Mouse (Mus musculus): ENCODE measurements around the gene St8sia2. TPM values are rescaled to one million over a fixed set of nuclear protein-coding genes. Genes with fewer than 3 reads are reported as not detected.

The St8sia2 gene
- polyA plus RNA-seq (2012; rRNA removed) = 0.24 and 0.31 TPM in 2 replicates

DNA sequence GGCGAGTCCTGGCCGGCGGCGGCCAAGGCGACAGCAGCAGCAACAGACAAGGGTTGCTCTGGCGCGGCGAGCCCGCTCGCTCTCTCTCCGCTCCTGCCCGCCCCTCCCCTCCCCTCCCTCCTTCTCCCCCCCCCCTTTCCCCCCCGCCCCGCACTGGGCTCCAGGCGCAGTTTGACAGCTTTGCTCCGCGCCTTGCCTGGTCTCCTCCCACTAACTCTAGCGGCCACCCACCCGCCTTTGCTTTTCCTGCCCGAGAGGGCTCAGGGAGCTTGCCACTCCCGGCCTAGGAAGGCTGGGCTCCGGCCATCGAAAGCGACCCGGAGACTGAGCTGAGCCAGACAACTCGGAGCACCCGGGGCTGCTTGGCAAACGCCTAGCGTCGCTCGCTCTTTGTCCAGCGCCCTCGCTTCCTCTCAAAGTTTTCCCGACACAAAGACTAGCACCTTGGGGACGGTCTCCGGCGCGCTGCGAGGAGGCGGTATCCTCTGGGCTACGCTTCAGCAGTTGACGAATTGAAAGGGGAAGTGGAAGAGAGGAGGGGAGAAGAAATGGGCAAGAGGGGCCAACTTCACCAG is at the start of gene St8sia2:
Gene St8sia2 (minus strand): TSS at position 90 of the 575 bp plus-strand sequence.
- WGBS = 2% methylated on average over 29 of the region's 42 CpGs
- H3K4me1 ChIP-seq (ENCODE audit: control insufficient read depth, insufficient read depth, low read length) = no peaks in the 10 kb centered on the region
- H3K27me3 ChIP-seq (replicated peaks; ENCODE audit: control insufficient read depth, insufficient read depth, low read length) = peaks cover 2% of the 10 kb centered on the region; the same call in 1 of the 2 replicates
- TF ChIP-seq CTCF (conservative IDR thresholded peaks at IDR 0.05; ENCODE audit: insufficient read depth, insufficient read length, low read depth, low read length) (no peak), POLR2A (IDR thresholded peaks at IDR 0.05; ENCODE audit: low read depth, low read length) (no peak)
- H3K36me3 ChIP-seq (ENCODE audit: control insufficient read depth, insufficient read depth, low read length) = no peaks in the 10 kb centered on the region
- H3K27ac ChIP-seq (ENCODE audit: insufficient read depth, low read depth, low read length) = no peak within 1 kb of the TSS
- peak within 1 kb of the TSS; percentile 58 for H3K4me3 ChIP-seq (ENCODE audit: insufficient read depth, low read depth, low read length)
- DNase-seq = peak; percentile 33

DNA sequence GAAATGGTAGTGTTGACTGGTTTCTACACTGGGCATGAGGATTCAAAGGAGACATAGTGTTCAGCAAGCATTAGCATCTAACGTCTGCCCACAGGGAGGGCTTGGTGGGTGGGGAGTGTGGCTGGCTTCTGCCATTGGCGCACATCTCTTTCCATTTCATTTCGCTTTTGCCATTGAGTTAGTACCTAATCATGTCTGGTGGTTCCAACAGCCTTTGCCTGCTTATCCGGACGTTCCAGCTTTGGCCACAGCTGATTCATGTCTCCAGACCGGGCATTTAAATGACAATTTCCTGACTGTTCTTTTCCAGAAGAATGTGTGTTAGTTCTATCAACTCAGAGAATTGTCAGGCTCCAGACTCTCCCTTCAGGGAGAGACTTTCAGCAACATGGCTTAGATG is 47.6 kb upstream of the St8sia2 start:
- Histone ChIP-seq H3K4me1 (ENCODE audit: control insufficient read depth, insufficient read depth, low read length) (no peaks in the 10 kb centered on the region), H3K27me3 (replicated peaks; ENCODE audit: control insufficient read depth, insufficient read depth, low read length) (no peaks in the 10 kb centered on the region), H3K27ac (ENCODE audit: insufficient read depth, low read depth, low read length) (no peak overlapping the region), H3K4me3 (ENCODE audit: insufficient read depth, low read depth, low read length) (no peak overlapping the region), H3K36me3 (ENCODE audit: control insufficient read depth, insufficient read depth, low read length) (no peaks in the 10 kb centered on the region)
- WGBS = 86% methylated on average over 6 of the region's 6 CpGs
- TF ChIP-seq POLR2A (IDR thresholded peaks at IDR 0.05; ENCODE audit: low read depth, low read length) (no peak), CTCF (conservative IDR thresholded peaks at IDR 0.05; ENCODE audit: insufficient read depth, insufficient read length, low read depth, low read length) (no peak)
- DNase-seq = no peak

DNA sequence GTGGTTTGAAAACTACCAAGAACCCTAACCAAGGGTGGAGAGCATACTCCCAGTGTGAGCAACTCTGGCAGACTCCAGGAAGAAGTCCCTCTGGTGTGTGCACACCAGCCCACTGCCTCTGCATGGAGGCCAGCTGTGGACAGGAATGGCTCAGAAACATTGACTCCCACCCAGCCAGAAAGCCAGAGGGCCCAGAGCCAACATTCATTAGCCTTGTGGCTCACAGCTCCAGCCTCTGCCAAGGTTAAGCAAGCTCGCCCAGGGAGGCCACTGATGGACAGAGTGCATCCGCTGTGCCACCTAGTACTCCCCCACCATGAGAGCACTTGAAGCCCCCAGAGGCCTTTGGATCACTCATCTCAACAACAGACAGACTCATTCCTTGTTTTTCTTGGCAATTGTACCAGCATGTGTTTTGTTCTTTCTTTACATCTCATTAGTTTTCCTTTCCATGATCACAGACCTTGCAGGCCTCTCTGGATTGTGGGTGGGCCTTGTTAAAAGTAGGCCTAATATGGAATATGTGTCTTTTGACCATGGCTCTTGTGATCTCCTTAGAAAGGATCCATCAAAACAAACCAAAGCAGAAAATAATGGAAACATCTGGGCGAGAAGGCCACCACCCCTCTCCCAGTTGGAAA is 46.9 kb upstream of the St8sia2 start:
- WGBS = 85% methylated on average over 3 of the region's 3 CpGs
- Histone ChIP-seq H3K27me3 (replicated peaks; ENCODE audit: control insufficient read depth, insufficient read depth, low read length) (no peaks in the 10 kb centered on the region), H3K4me3 (ENCODE audit: insufficient read depth, low read depth, low read length) (no peak overlapping the region), H3K36me3 (ENCODE audit: control insufficient read depth, insufficient read depth, low read length) (no peaks in the 10 kb centered on the region), H3K4me1 (ENCODE audit: control insufficient read depth, insufficient read depth, low read length) (no peaks in the 10 kb centered on the region), H3K27ac (ENCODE audit: insufficient read depth, low read depth, low read length) (no peak overlapping the region)
- DNase-seq = peak; percentile 6
- TF ChIP-seq CTCF (conservative IDR thresholded peaks at IDR 0.05; ENCODE audit: insufficient read depth, insufficient read length, low read depth, low read length) (no peak), POLR2A (IDR thresholded peaks at IDR 0.05; ENCODE audit: low read depth, low read length) (no peak)

DNA sequence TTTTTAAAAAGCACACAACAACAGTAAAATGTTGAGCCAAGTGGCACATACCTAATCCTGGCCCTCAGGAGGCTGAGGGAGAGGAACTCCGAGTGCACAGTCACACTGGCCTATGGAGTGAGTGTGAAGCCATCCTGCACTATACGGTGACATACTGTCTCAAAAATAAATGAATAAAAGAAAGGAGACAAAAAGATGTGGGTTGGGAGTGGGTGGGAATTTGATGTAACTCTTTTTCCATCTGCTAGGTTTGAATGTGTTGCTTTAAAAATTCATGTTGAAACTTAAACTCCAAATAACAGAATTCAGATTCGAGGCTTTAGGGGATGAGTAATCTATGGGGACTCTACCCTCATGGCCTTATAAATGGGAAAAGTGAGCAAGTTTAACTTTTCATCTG is 46.2 kb upstream of the St8sia2 start:
- H3K4me1 ChIP-seq (ENCODE audit: control insufficient read depth, insufficient read depth, low read length) = no peaks in the 10 kb centered on the region

DNA sequence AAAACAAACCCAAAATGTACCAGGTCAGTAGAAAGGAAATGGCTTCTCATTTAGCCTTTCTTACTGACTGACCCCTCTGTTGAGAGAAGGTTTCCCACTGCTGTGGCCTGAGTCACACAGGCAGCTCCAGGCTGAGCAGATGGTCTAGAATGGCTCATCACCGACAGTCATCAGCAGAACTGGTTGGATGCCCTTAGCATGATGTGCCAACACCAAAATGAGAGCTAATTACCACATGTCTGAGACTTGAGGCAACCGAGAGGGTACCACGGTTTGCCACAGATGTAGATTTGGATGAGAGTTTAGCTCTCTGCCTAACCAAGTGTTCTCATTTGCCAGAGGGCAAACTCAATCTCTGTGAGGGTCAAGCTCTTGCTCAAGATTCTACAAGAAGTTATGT is 42.3 kb upstream of the St8sia2 start:
- Histone ChIP-seq H3K36me3 (ENCODE audit: control insufficient read depth, insufficient read depth, low read length) (no peaks in the 10 kb centered on the region), H3K27me3 (replicated peaks; ENCODE audit: control insufficient read depth, insufficient read depth, low read length) (no peaks in the 10 kb centered on the region), H3K27ac (ENCODE audit: insufficient read depth, low read depth, low read length) (no peak overlapping the region), H3K4me3 (ENCODE audit: insufficient read depth, low read depth, low read length) (no peak overlapping the region), H3K4me1 (ENCODE audit: control insufficient read depth, insufficient read depth, low read length) (no peaks in the 10 kb centered on the region)
- 91% methylated on average over 3 of the region's 3 CpGs for WGBS
- TF ChIP-seq POLR2A (IDR thresholded peaks at IDR 0.05; ENCODE audit: low read depth, low read length) = no peak
- no peak for TF ChIP-seq CTCF (conservative IDR thresholded peaks at IDR 0.05; ENCODE audit: insufficient read depth, insufficient read length, low read depth, low read length)
- DNase-seq = no peak

More for the DNA sequence above, 46.2 kb upstream of the St8sia2 start:
- H3K27me3 ChIP-seq (replicated peaks; ENCODE audit: control insufficient read depth, insufficient read depth, low read length) = no peaks in the 10 kb centered on the region
- DNase-seq = no peak
- no peaks in the 10 kb centered on the region for H3K36me3 ChIP-seq (ENCODE audit: control insufficient read depth, insufficient read depth, low read length)
- 88% methylated on average over 3 of the region's 3 CpGs for WGBS
- TF ChIP-seq POLR2A (IDR thresholded peaks at IDR 0.05; ENCODE audit: low read depth, low read length) = no peak
- no peak for TF ChIP-seq CTCF (conservative IDR thresholded peaks at IDR 0.05; ENCODE audit: insufficient read depth, insufficient read length, low read depth, low read length)
- no peak overlapping the region for H3K27ac ChIP-seq (ENCODE audit: insufficient read depth, low read depth, low read length)
- no peak overlapping the region for H3K4me3 ChIP-seq (ENCODE audit: insufficient read depth, low read depth, low read length)

DNA sequence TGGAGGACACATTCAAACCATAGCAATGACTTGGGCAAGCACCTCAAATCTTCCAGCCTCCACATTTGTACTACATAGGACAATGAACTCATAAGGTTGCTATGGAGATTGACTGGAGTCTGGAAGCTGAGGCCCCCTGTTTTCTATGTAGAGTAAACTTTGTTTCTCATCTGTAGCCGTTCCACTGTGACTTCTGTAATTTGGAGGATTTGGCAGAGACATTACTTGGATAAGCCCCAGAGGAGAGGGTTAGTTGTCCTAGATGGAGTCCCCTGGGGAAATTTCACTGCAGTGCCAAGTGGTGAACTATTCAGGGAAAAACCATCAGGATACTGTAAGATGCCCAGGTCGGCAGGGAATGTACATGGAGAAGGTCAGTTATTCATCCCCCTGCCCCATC is 34.1 kb upstream of the St8sia2 start:
- no peaks in the 10 kb centered on the region; the same call in 1 of the 2 replicates for H3K27me3 ChIP-seq (replicated peaks; ENCODE audit: control insufficient read depth, insufficient read depth, low read length)
- no peaks in the 10 kb centered on the region for H3K4me1 ChIP-seq (ENCODE audit: control insufficient read depth, insufficient read depth, low read length)
- H3K27ac ChIP-seq (ENCODE audit: insufficient read depth, low read depth, low read length) = no peak overlapping the region
- no peaks in the 10 kb centered on the region for H3K36me3 ChIP-seq (ENCODE audit: control insufficient read depth, insufficient read depth, low read length)
- TF ChIP-seq CTCF (conservative IDR thresholded peaks at IDR 0.05; ENCODE audit: insufficient read depth, insufficient read length, low read depth, low read length) (no peak), POLR2A (IDR thresholded peaks at IDR 0.05; ENCODE audit: low read depth, low read length) (no peak)
- no peak overlapping the region for H3K4me3 ChIP-seq (ENCODE audit: insufficient read depth, low read depth, low read length)
- 75% methylated on average over 2 of the region's 2 CpGs for WGBS
- DNase-seq = no peak

DNA sequence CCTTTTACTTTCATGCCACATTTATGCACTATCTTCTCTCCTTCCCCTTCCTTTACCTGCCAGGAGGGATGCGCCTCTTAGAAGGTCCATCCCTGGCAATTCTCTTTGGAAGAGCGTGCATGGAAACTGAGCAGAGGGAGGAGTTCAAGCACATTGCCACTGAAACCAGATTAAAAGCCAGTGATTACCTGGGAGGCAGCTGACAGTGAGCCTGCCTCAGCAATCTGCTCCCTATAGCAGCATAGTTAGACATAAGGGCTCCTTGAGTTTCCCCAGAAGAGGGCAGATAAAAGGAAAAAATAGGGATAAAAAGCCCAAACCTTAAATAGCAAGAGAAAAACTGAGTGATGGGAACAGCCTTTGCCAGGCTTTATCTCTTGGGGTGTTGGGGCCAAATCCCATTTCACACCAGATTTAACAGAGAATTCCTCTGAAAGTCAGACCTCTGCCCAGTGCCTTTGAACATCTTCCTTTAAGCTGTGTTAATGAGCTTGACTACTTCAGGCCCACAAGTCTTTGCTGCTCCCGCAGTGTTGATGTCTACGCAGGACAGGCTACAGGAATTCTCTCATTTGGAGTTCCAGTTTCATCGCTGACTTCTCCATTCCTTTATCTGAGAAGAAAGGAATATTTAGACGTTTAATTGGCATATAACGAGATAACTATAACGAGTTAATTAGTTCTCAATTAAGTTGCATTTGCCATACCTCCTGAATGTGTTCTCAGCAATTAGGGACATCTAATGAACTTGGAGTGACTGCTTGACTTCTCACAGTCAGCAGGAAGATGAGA is 31.9 kb upstream of the St8sia2 start:
- Histone ChIP-seq H3K27me3 (replicated peaks; ENCODE audit: control insufficient read depth, insufficient read depth, low read length) (no peaks in the 10 kb centered on the region; the same call in 1 of the 2 replicates), H3K27ac (ENCODE audit: insufficient read depth, low read depth, low read length) (no peak overlapping the region), H3K36me3 (ENCODE audit: control insufficient read depth, insufficient read depth, low read length) (no peaks in the 10 kb centered on the region), H3K4me1 (ENCODE audit: control insufficient read depth, insufficient read depth, low read length) (no peaks in the 10 kb centered on the region), H3K4me3 (ENCODE audit: insufficient read depth, low read depth, low read length) (no peak overlapping the region)
- no peak for DNase-seq
- WGBS = 94% methylated on average over 8 of the region's 8 CpGs
- TF ChIP-seq POLR2A (IDR thresholded peaks at IDR 0.05; ENCODE audit: low read depth, low read length) (no peak), CTCF (conservative IDR thresholded peaks at IDR 0.05; ENCODE audit: insufficient read depth, insufficient read length, low read depth, low read length) (no peak)

Data from kidney, adult 2 months (tissue).